Mouse (Mus musculus): ENCODE data around the gene Gna14. TPM values are rescaled to one million over a fixed set of nuclear protein-coding genes. Genes with fewer than 3 reads are reported as not detected.

Gene Gna14
- total and polyA plus RNA-seq, 2 experiments from 2014 or later: 0.60 to 0.93 TPM

- Histone ChIP-seq H3K4me1 (ENCODE audit: insufficient read depth, low read length) (no peaks in the 10 kb centered on the region), H3K27me3 (ENCODE audit: insufficient read depth, low read length) (no peaks in the 10 kb centered on the region), H3K9ac (replicated peaks; ENCODE audit: low read length, poor library complexity, severe bottlenecking) (no peak overlapping the region), H3K4me3 (ENCODE audit: low read depth, low read length) (no peak overlapping the region), H3K36me3 (ENCODE audit: insufficient read depth, low read length) (no peaks in the 10 kb centered on the region), H3K4me2 (ENCODE audit: low read depth, low read length, poor library complexity, severe bottlenecking) (no peak overlapping the region), H3K27ac (ENCODE audit: low read depth, low read length) (no peak overlapping the region), H3K9me3 (ENCODE audit: low read length) (no peaks in the 10 kb centered on the region)
- no peak for DNase-seq (ENCODE audit: low spot score)
- no peak for TF ChIP-seq CTCF (IDR thresholded peaks at IDR 0.05)
- ATAC-seq (ENCODE audit: low FRiP score): no peak
These were observed 24.3 kb upstream of the Gna14 start for GRCm38 (mm10) chr19:16411302-16411701.

GRCm38 (mm10) chr19:16418086-16418663, 17.4 kb upstream of the Gna14 start:
- Histone ChIP-seq H3K4me3 (ENCODE audit: low read depth, low read length) (no peak overlapping the region), H3K9ac (replicated peaks; ENCODE audit: low read length, poor library complexity, severe bottlenecking) (no peak overlapping the region), H3K4me2 (ENCODE audit: low read depth, low read length, poor library complexity, severe bottlenecking) (no peak overlapping the region), H3K36me3 (ENCODE audit: insufficient read depth, low read length) (no peaks in the 10 kb centered on the region), H3K4me1 (ENCODE audit: insufficient read depth, low read length) (no peaks in the 10 kb centered on the region), H3K27ac (ENCODE audit: low read depth, low read length) (no peak overlapping the region), H3K9me3 (ENCODE audit: low read length) (no peaks in the 10 kb centered on the region), H3K27me3 (ENCODE audit: insufficient read depth, low read length) (no peaks in the 10 kb centered on the region)
- DNase-seq (ENCODE audit: low spot score) (no peak), ATAC-seq (ENCODE audit: low FRiP score) (no peak)
- 92% methylated on average over 5 of the region's 5 CpGs for WGBS
- no peak for TF ChIP-seq CTCF (IDR thresholded peaks at IDR 0.05)

GRCm38 (mm10) chr19:16425596-16425995, 10.0 kb upstream of the Gna14 start:
- H3K9ac ChIP-seq (replicated peaks; ENCODE audit: low read length, poor library complexity, severe bottlenecking): no peak overlapping the region
- ATAC-seq (ENCODE audit: low FRiP score) (no peak), DNase-seq (ENCODE audit: low spot score) (no peak)
- H3K27ac ChIP-seq (ENCODE audit: low read depth, low read length): no peak overlapping the region
- H3K27me3 ChIP-seq (ENCODE audit: insufficient read depth, low read length): no peaks in the 10 kb centered on the region
- no peak overlapping the region for H3K4me2 ChIP-seq (ENCODE audit: low read depth, low read length, poor library complexity, severe bottlenecking)
- no peaks in the 10 kb centered on the region for H3K36me3 ChIP-seq (ENCODE audit: insufficient read depth, low read length)
- H3K9me3 ChIP-seq (ENCODE audit: low read length): no peaks in the 10 kb centered on the region
- H3K4me1 ChIP-seq (ENCODE audit: insufficient read depth, low read length): no peaks in the 10 kb centered on the region
- TF ChIP-seq CTCF (IDR thresholded peaks at IDR 0.05): no peak
- WGBS: 82% methylated on average over 2 of the region's 2 CpGs
- H3K4me3 ChIP-seq (ENCODE audit: low read depth, low read length): no peak overlapping the region

- no peak for ATAC-seq (ENCODE audit: low FRiP score)
These were observed 4.2 kb upstream of the Gna14 start for GRCm38 (mm10) chr19:16431368-16431767.

GRCm38 (mm10) chr19:16434879-16435278, 683 bp upstream of the Gna14 start:
- H3K27me3 ChIP-seq (ENCODE audit: insufficient read depth, low read length): peaks cover 31% of the 10 kb centered on the region
- H3K9me3 ChIP-seq (ENCODE audit: low read length): no peaks in the 10 kb centered on the region
- DNase-seq (ENCODE audit: low spot score): peak; percentile 48
- no peaks in the 10 kb centered on the region for H3K36me3 ChIP-seq (ENCODE audit: insufficient read depth, low read length)
- no peak overlapping the region for H3K9ac ChIP-seq (replicated peaks; ENCODE audit: low read length, poor library complexity, severe bottlenecking)
- H3K4me2 ChIP-seq (ENCODE audit: low read depth, low read length, poor library complexity, severe bottlenecking): peak overlapping the region; percentile 64
- 14% methylated on average over 9 of the region's 9 CpGs for WGBS
- H3K4me1 ChIP-seq (ENCODE audit: insufficient read depth, low read length): peaks cover 11% of the 10 kb centered on the region; the same call in 1 of the 2 replicates
- TF ChIP-seq CTCF (IDR thresholded peaks at IDR 0.05): peak; percentile 66
- no peak overlapping the region for H3K27ac ChIP-seq (ENCODE audit: low read depth, low read length)
- peak overlapping the region; percentile 40 for H3K4me3 ChIP-seq (ENCODE audit: low read depth, low read length)
- ATAC-seq (ENCODE audit: low FRiP score): no peak

More at GRCm38 (mm10) chr19:16431368-16431767, 4.2 kb upstream of the Gna14 start:
- no peaks in the 10 kb centered on the region for H3K9me3 ChIP-seq (ENCODE audit: low read length)
- no peak overlapping the region for H3K9ac ChIP-seq (replicated peaks; ENCODE audit: low read length, poor library complexity, severe bottlenecking)
- no peak overlapping the region for H3K4me3 ChIP-seq (ENCODE audit: low read depth, low read length)
- H3K4me2 ChIP-seq (ENCODE audit: low read depth, low read length, poor library complexity, severe bottlenecking): no peak overlapping the region
- DNase-seq (ENCODE audit: low spot score): no peak
- peaks cover 21% of the 10 kb centered on the region for H3K27me3 ChIP-seq (ENCODE audit: insufficient read depth, low read length)
- no peak for TF ChIP-seq CTCF (IDR thresholded peaks at IDR 0.05)
- no peak overlapping the region for H3K27ac ChIP-seq (ENCODE audit: low read depth, low read length)
- H3K4me1 ChIP-seq (ENCODE audit: insufficient read depth, low read length): peaks cover 11% of the 10 kb centered on the region; the same call in 1 of the 2 replicates
- WGBS: 74% methylated on average over 8 of the region's 8 CpGs
- no peaks in the 10 kb centered on the region for H3K36me3 ChIP-seq (ENCODE audit: insufficient read depth, low read length)

- H3K27ac ChIP-seq (ENCODE audit: low read depth, low read length): no peak overlapping the region
- peaks cover 11% of the 10 kb centered on the region; the same call in 1 of the 2 replicates for H3K4me1 ChIP-seq (ENCODE audit: insufficient read depth, low read length)
- ATAC-seq (ENCODE audit: low FRiP score) (peak; percentile 47; the same call in 1 of the 2 replicates), DNase-seq (ENCODE audit: low spot score) (peak; percentile 33)
- no peaks in the 10 kb centered on the region for H3K9me3 ChIP-seq (ENCODE audit: low read length)
- peak overlapping the region; percentile 40 for H3K4me3 ChIP-seq (ENCODE audit: low read depth, low read length)
- H3K36me3 ChIP-seq (ENCODE audit: insufficient read depth, low read length): no peaks in the 10 kb centered on the region
- TF ChIP-seq CTCF (IDR thresholded peaks at IDR 0.05): no peak
- 3% methylated on average over 61 of the region's 61 CpGs for WGBS
- no peak overlapping the region; the same call in 1 of the 2 replicates for H3K9ac ChIP-seq (replicated peaks; ENCODE audit: low read length, poor library complexity, severe bottlenecking)
- H3K4me2 ChIP-seq (ENCODE audit: low read depth, low read length, poor library complexity, severe bottlenecking): peak overlapping the region; percentile 64
- H3K27me3 ChIP-seq (ENCODE audit: insufficient read depth, low read length): peaks cover 31% of the 10 kb centered on the region
These were observed 990 bp downstream of the Gna14 start for GRCm38 (mm10) chr19:16436335-16437169.
